12 mouse cellular contexts compared by ENCODE assay signal in genomic region chr4:155069191-155069590, GRCm38 (mm10). TPM values are rescaled to one million over a fixed set of nuclear protein-coding genes. Genes with fewer than 3 reads are reported as not detected.
DNase-seq lines count a peak whose midpoint lies in the region; ATAC-seq and TF ChIP-seq lines count a peak whose summit lies in the region.
"Had no signal": no experiment of that assay in that cellular context is flagged by ENCODE, and none has a peak within 500 bp of the region (broad histone marks: within the 10 kb centered on the region; RNA-seq: fewer than 3 reads in every experiment).

No protein-coding gene starts in this region.

- no peaks in the 10 kb centered on the region for H3K9me3 ChIP-seq in kidney, postnatal 0 days (replicated peaks; ENCODE audit: low read length)
- no peaks in the 10 kb centered on the region for H3K9me3 ChIP-seq in kidney, embryonic 15.5 days (replicated peaks)
- H3K9me3 ChIP-seq: embryonic facial prominence, embryonic 12.5 days; heart, embryonic 13.5 days; midbrain, embryonic 12.5 days had no signal

- H3K36me3 ChIP-seq in kidney, postnatal 0 days (ENCODE audit: insufficient read depth, low read length) = peaks cover 33% of the 10 kb centered on the region
- H3K36me3 ChIP-seq in kidney, embryonic 15.5 days = peaks cover 60% of the 10 kb centered on the region

- H3K27ac ChIP-seq in kidney, postnatal 0 days = no peak overlapping the region
- H3K27ac ChIP-seq in kidney, embryonic 15.5 days = no peak overlapping the region
- H3K27ac ChIP-seq in bone marrow macrophage, adult 2 months (ENCODE audit: insufficient read depth, low read depth, low read length) = no peak overlapping the region
- H3K27ac ChIP-seq: embryonic facial prominence, embryonic 12.5 days; heart, embryonic 13.5 days; midbrain, embryonic 12.5 days had no signal

- H3K4me3 ChIP-seq in kidney, postnatal 0 days (replicated peaks; ENCODE audit: low read depth, low read length) = no peak overlapping the region
- H3K4me3 ChIP-seq in kidney, embryonic 15.5 days (replicated peaks) = no peak overlapping the region
- peak overlapping the region; percentile 93; the same call in 1 of the 2 replicates for H3K4me3 ChIP-seq in bone marrow macrophage, adult 2 months (ENCODE audit: insufficient read depth, low read length)
- H3K4me3 ChIP-seq: embryonic facial prominence, embryonic 12.5 days; heart, embryonic 13.5 days; midbrain, embryonic 12.5 days had no signal

- WGBS in kidney, postnatal 0 days = 81% methylated on average over 6 of the region's 6 CpGs
- WGBS in kidney, embryonic 15.5 days = 82% methylated on average over 6 of the region's 6 CpGs

- no peaks in the 10 kb centered on the region for H3K27me3 ChIP-seq in kidney, postnatal 0 days (ENCODE audit: insufficient read depth, low read length)
- no peaks in the 10 kb centered on the region for H3K27me3 ChIP-seq in kidney, embryonic 15.5 days
- H3K27me3 ChIP-seq: embryonic facial prominence, embryonic 12.5 days; heart, embryonic 13.5 days; midbrain, embryonic 12.5 days had no signal

- H3K4me1 ChIP-seq in kidney, postnatal 0 days (replicated peaks; ENCODE audit: insufficient read depth, low read length) = peaks cover 9% of the 10 kb centered on the region
- H3K4me1 ChIP-seq in kidney, embryonic 15.5 days = peaks cover 33% of the 10 kb centered on the region
- peaks cover 16% of the 10 kb centered on the region for H3K4me1 ChIP-seq in bone marrow macrophage, adult 2 months (ENCODE audit: control insufficient read depth, insufficient read depth, low read length)

- peak; percentile 49 for TF ChIP-seq CTCF in kidney, postnatal 0 days (IDR thresholded peaks at IDR 0.05; ENCODE audit: low read depth)
- no peak for TF ChIP-seq CTCF in bone marrow macrophage, adult 2 months (IDR thresholded peaks at IDR 0.05; ENCODE audit: low read depth, low read length)

- DNase-seq in adrenal gland, adult 2 months = peak; percentile 35
- no peak for DNase-seq in adrenal gland, adult 8-10 months
- no peak for DNase-seq in kidney, postnatal 0 days (ENCODE audit: low spot score)
- peak; percentile 63 for DNase-seq in 3T3-L1 (ENCODE audit: low read depth, low spot score)
- DNase-seq in spleen, postnatal 4 days (ENCODE audit: low spot score in 2 of 2) = no peak
- DNase-seq in c-Kit-positive CD71-positive TER-119-positive erythroid progenitor cells, embryonic 14.5 days (ENCODE audit: low spot score) = no peak
- DNase-seq: layer of hippocampus, postnatal 36 days had no signal

- H3K9ac ChIP-seq in kidney, postnatal 0 days (ENCODE audit: low read depth, low read length) = no peak overlapping the region
- H3K9ac ChIP-seq in kidney, embryonic 15.5 days = no peak overlapping the region
- H3K9ac ChIP-seq: embryonic facial prominence, embryonic 12.5 days; heart, embryonic 13.5 days; midbrain, embryonic 12.5 days had no signal

- no peak for ATAC-seq in kidney, postnatal 0 days (replicated peaks; ENCODE audit: low FRiP score, low read depth)
- ATAC-seq in kidney, embryonic 15.5 days (replicated peaks; ENCODE audit: low FRiP score) = no peak

- no peak overlapping the region for H3K4me2 ChIP-seq in kidney, postnatal 0 days (ENCODE audit: low read length)
- H3K4me2 ChIP-seq in kidney, embryonic 15.5 days = no peak overlapping the region
- H3K4me2 ChIP-seq: embryonic facial prominence, embryonic 12.5 days; heart, embryonic 13.5 days; midbrain, embryonic 12.5 days had no signal

- TF ChIP-seq POLR2A in bone marrow macrophage, adult 2 months (IDR thresholded peaks at IDR 0.05; ENCODE audit: borderline replicate concordance, low read depth, low read length) = no peak

RNA-seq across cellular contexts. Expression of gene Pex10, which starts 2.4 kb away (rescaled TPM):
- 10 to 100 TPM; 17.9 to 23.9 TPM for total RNA-seq in adrenal gland, adult 2 months (2021)
- 37.4 and 46.2 TPM in 2 replicates for polyA plus RNA-seq in adrenal gland, adult 2 months (2012; rRNA removed)
- 10 to 100 TPM; 19.3 to 32.9 (median 21.7) TPM for total RNA-seq in adrenal gland, adult 8-10 months (2022)
- polyA plus RNA-seq in kidney, postnatal 0 days (2015; fragmentation: Nextera tagmentation; extraction: Ambion mirVana) = 18.3 and 19.7 TPM in 2 replicates
- polyA plus RNA-seq in kidney, embryonic 15.5 days (2015; fragmentation: Nextera tagmentation; extraction: Ambion mirVana) = 23.2 and 24.0 TPM in 2 replicates
- 6.1 and 6.5 TPM in 2 replicates for polyA plus RNA-seq in bone marrow macrophage, adult 2 months (2012; ENCODE audit: insufficient read depth, insufficient read length, missing spikeins)

RNA-seq across cellular contexts. Expression of gene Plch2, which starts 12.6 kb away (rescaled TPM):
- under 1 TPM; 0.40 to 0.83 TPM for total RNA-seq in adrenal gland, adult 2 months (2021)
- polyA plus RNA-seq in adrenal gland, adult 2 months (2012; rRNA removed) = 4.4 and 4.8 TPM in 2 replicates
- 1 to 10 TPM in 2 of 4 experiments, under 1 TPM in 2; 0.46 to 2.3 (median 1.1) TPM for total RNA-seq in adrenal gland, adult 8-10 months (2022)
- 2.1 and 2.3 TPM in 2 replicates for polyA plus RNA-seq in kidney, postnatal 0 days (2015; fragmentation: Nextera tagmentation; extraction: Ambion mirVana)
- polyA plus RNA-seq in kidney, embryonic 15.5 days (2015; fragmentation: Nextera tagmentation; extraction: Ambion mirVana) = 2.6 TPM in 2 replicates
- polyA plus RNA-seq in bone marrow macrophage, adult 2 months (2012; ENCODE audit: insufficient read depth, insufficient read length, missing spikeins) = not detected in 2 replicates

RNA-seq across cellular contexts. Expression of gene Rer1, which starts 17.0 kb away (rescaled TPM):
- 100 to 1,000 TPM; 114 to 115 TPM for total RNA-seq in adrenal gland, adult 2 months (2021)
- 49.1 and 58.4 TPM in 2 replicates for polyA plus RNA-seq in adrenal gland, adult 2 months (2012; rRNA removed)
- total RNA-seq in adrenal gland, adult 8-10 months (2022) = 100 to 1,000 TPM in 2 of 4 experiments, 10 to 100 TPM in 2; 96.8 to 116 (median 106) TPM
- polyA plus RNA-seq in kidney, postnatal 0 days (2015; fragmentation: Nextera tagmentation; extraction: Ambion mirVana) = 194 and 205 TPM in 2 replicates
- polyA plus RNA-seq in kidney, embryonic 15.5 days (2015; fragmentation: Nextera tagmentation; extraction: Ambion mirVana) = 152 and 165 TPM in 2 replicates
- polyA plus RNA-seq in bone marrow macrophage, adult 2 months (2012; ENCODE audit: insufficient read depth, insufficient read length, missing spikeins) = 95.7 and 97.9 TPM in 2 replicates

RNA-seq across cellular contexts. Expression of gene Morn1, which starts 17.2 kb away (rescaled TPM):
- total RNA-seq in adrenal gland, adult 2 months (2021) = 1 to 10 TPM; 5.5 to 5.9 TPM
- 14.2 and 18.8 TPM in 2 replicates for polyA plus RNA-seq in adrenal gland, adult 2 months (2012; rRNA removed)
- 10 to 100 TPM in 2 of 4 experiments, 1 to 10 TPM in 2; 7.9 to 17.0 (median 12.8) TPM for total RNA-seq in adrenal gland, adult 8-10 months (2022)
- polyA plus RNA-seq in kidney, postnatal 0 days (2015; fragmentation: Nextera tagmentation; extraction: Ambion mirVana) = 7.0 and 7.6 TPM in 2 replicates
- 5.1 and 5.3 TPM in 2 replicates for polyA plus RNA-seq in kidney, embryonic 15.5 days (2015; fragmentation: Nextera tagmentation; extraction: Ambion mirVana)
- 2.5 and 4.5 TPM in 2 replicates for polyA plus RNA-seq in bone marrow macrophage, adult 2 months (2012; ENCODE audit: insufficient read depth, insufficient read length, missing spikeins)

Comparison
In these comparisons a context has a peak if more than half of its experiments do, and no peak if none do; other contexts are left out.
1. DNase-seq: peak in adrenal gland, adult 2 months (single experiment) and 3T3-L1 (single experiment); none in adrenal gland, adult 8-10 months (single experiment), kidney, postnatal 0 days (single experiment), spleen, postnatal 4 days (0 of 2) and c-Kit-positive CD71-positive TER-119-positive erythroid progenitor cells, embryonic 14.5 days (single experiment).